In the genomic region with DNA sequence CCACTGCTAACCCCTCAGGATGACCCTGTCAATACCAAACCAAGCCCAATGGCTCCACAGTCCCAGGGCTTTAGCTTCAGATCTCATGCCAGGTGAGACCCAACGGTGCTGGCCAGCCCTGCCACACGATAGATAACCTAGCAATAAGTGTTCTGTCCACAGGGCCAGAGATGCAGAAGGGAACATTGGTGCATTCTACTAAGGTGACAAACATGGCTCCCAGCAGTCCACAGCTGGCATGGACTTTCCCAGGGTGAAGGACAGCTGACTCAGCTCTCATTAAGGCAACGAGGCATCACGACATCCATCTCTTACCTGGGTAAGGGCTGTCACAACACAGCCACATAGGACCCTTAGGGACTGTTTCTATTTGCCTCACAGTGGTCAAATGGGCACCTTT, we compare ENCODE assay signal across 22 mouse cellular contexts. TPM values are rescaled to one million over a fixed set of nuclear protein-coding genes. Genes with fewer than 3 reads are reported as not detected.
A peak's percentile ranks its signal among the peaks of the same experiment; 100 is the strongest.
DNase-seq lines count a peak whose midpoint lies in the region; ATAC-seq and TF ChIP-seq lines count a peak whose summit lies in the region.
"Had no signal": no experiment of that assay in that cellular context is flagged by ENCODE, and none has a peak within 500 bp of the region (broad histone marks: within the 10 kb centered on the region; RNA-seq: fewer than 3 reads in every experiment).

No protein-coding gene starts in this region.

- peak; percentile 11 for DNase-seq in adrenal gland, postnatal 10 days
- no peak for DNase-seq in adrenal gland, adult 2 months
- no peak for DNase-seq in gastrocnemius, adult 2 months
- no peak for DNase-seq in gastrocnemius, postnatal 25 days
- DNase-seq in heart, adult 2 months = no peak
- no peak for DNase-seq in heart, postnatal 25 days (ENCODE audit: low spot score)
- DNase-seq: adrenal gland, postnatal 36 days; B cell, adult 2 months; cerebellum, adult 2 months; cerebellum, postnatal 10 days; forebrain, postnatal 0 days; gastrocnemius, postnatal 36 days; kidney, adult 11 months; kidney, adult 9 months; kidney, postnatal 10 days had no signal

- TF ChIP-seq POLR2A in heart, adult 2 months (IDR thresholded peaks at IDR 0.05; ENCODE audit: insufficient read depth, low read depth, low read length) = no peak

- TF ChIP-seq EP300 in heart, adult 2 months (IDR thresholded peaks at IDR 0.05; ENCODE audit: insufficient read depth, low read depth, low read length) = no peak

- H3K36me3 ChIP-seq in heart, embryonic 12.5 days = peaks cover 75% of the 10 kb centered on the region
- H3K36me3 ChIP-seq in heart, adult 2 months (ENCODE audit: control insufficient read depth, insufficient read depth, low read length) = peaks cover 3% of the 10 kb centered on the region; the same call in 1 of the 2 replicates
- H3K36me3 ChIP-seq in heart, embryonic 16.5 days (ENCODE audit: control insufficient read depth, insufficient read depth) = peaks cover 31% of the 10 kb centered on the region

- H3K79me2 ChIP-seq in heart, adult 2 months (replicated peaks; ENCODE audit: control insufficient read depth, insufficient read depth, low read length) = no peaks in the 10 kb centered on the region

- WGBS in heart, embryonic 12.5 days = 86% methylated on average over 4 of the region's 4 CpGs
- WGBS in heart, adult 2 months = 82% methylated on average over 4 of the region's 4 CpGs
- 77% methylated on average over 4 of the region's 4 CpGs for WGBS in heart, embryonic 16.5 days

- intact Hi-C loops in gastrocnemius, adult 2 months (cut with DNase I) = no loop called here
- intact Hi-C loops in heart, adult 2 months (cut with DNase I) = no loop called here
- intact Hi-C loops in heart, postnatal 25 days (cut with DNase I) = no loop called here

- no peak for TF ChIP-seq CTCF in gastrocnemius, adult 2 months (IDR thresholded peaks at IDR 0.05)
- TF ChIP-seq CTCF in heart, adult 2 months (IDR thresholded peaks at IDR 0.05) = no peak

- H3K27me3 ChIP-seq in heart, embryonic 12.5 days (replicated peaks) = no peaks in the 10 kb centered on the region
- H3K27me3 ChIP-seq in heart, adult 2 months (ENCODE audit: control insufficient read depth, insufficient read depth, low read length) = no peaks in the 10 kb centered on the region
- no peaks in the 10 kb centered on the region for H3K27me3 ChIP-seq in heart, embryonic 16.5 days (ENCODE audit: control insufficient read depth, insufficient read depth, low read length)
- H3K27me3 ChIP-seq: forebrain, embryonic 12.5 days; hindbrain, embryonic 13.5 days had no signal

- no peak overlapping the region for H3K4me3 ChIP-seq in gastrocnemius, adult 2 months
- H3K4me3 ChIP-seq in heart, embryonic 12.5 days = no peak overlapping the region
- H3K4me3 ChIP-seq in heart, adult 2 months = no peak overlapping the region
- no peak overlapping the region for H3K4me3 ChIP-seq in heart, embryonic 16.5 days (ENCODE audit: low read length)
- H3K4me3 ChIP-seq: forebrain, embryonic 12.5 days; hindbrain, embryonic 13.5 days had no signal

- no peak overlapping the region; the same call in 1 of the 2 replicates for H3K9ac ChIP-seq in heart, embryonic 12.5 days
- no peak overlapping the region for H3K9ac ChIP-seq in heart, adult 2 months (ENCODE audit: low read depth, low read length)
- no peak overlapping the region for H3K9ac ChIP-seq in heart, embryonic 16.5 days (ENCODE audit: low read length)
- H3K9ac ChIP-seq: forebrain, embryonic 12.5 days; forebrain, postnatal 0 days; hindbrain, embryonic 13.5 days had no signal

- H3K4me1 ChIP-seq in heart, embryonic 12.5 days (replicated peaks) = peaks cover 66% of the 10 kb centered on the region
- peaks cover 10% of the 10 kb centered on the region for H3K4me1 ChIP-seq in heart, adult 2 months (ENCODE audit: control insufficient read depth, insufficient read depth, low read length)
- H3K4me1 ChIP-seq in heart, embryonic 16.5 days (ENCODE audit: control insufficient read depth, insufficient read depth, low read length) = peaks cover 39% of the 10 kb centered on the region

- peak overlapping the region; percentile 35; the same call in 1 of the 2 replicates for H3K27ac ChIP-seq in gastrocnemius, adult 2 months
- peak overlapping the region; percentile 93; the same call in 1 of the 2 replicates for H3K27ac ChIP-seq in heart, embryonic 12.5 days (ENCODE audit: poor library complexity, severe bottlenecking)
- no peak overlapping the region for H3K27ac ChIP-seq in heart, adult 2 months
- H3K27ac ChIP-seq in heart, embryonic 16.5 days (ENCODE audit: low read length) = peak overlapping the region; percentile 95
- H3K27ac ChIP-seq: forebrain, embryonic 12.5 days; hindbrain, embryonic 13.5 days; hindbrain, postnatal 0 days had no signal

- H3K4me2 ChIP-seq in heart, embryonic 12.5 days = no peak overlapping the region
- H3K4me2 ChIP-seq in heart, embryonic 16.5 days (ENCODE audit: low read depth, low read length) = no peak overlapping the region
- H3K4me2 ChIP-seq: forebrain, embryonic 12.5 days; hindbrain, embryonic 13.5 days had no signal

- H3K9me3 ChIP-seq in heart, embryonic 12.5 days (replicated peaks) = no peaks in the 10 kb centered on the region
- H3K9me3 ChIP-seq in heart, embryonic 16.5 days (replicated peaks; ENCODE audit: control insufficient read depth, low read length) = no peaks in the 10 kb centered on the region
- H3K9me3 ChIP-seq: forebrain, embryonic 12.5 days; G1E; hindbrain, embryonic 13.5 days had no signal

- no peak for ATAC-seq in heart, embryonic 12.5 days (ENCODE audit: insufficient number of reproducible peaks, low FRiP score)
- ATAC-seq in heart, embryonic 16.5 days (replicated peaks; ENCODE audit: extremely low read depth, insufficient read depth, low FRiP score) = no peak
- ATAC-seq: CD4-positive, CD25-positive, alpha-beta regulatory T cell, adult 4 months; forebrain, postnatal 0 days; hindbrain, postnatal 0 days had no signal

RNA-seq across cellular contexts. Expression of gene Faap100, which starts 2.6 kb away (rescaled TPM):
- 10 to 100 TPM; 19.5 to 26.4 TPM for total RNA-seq in adrenal gland, postnatal 10 days (2021)
- 10 to 100 TPM; 17.6 to 24.1 TPM for total RNA-seq in adrenal gland, adult 2 months (2021)
- 192 and 223 TPM in 2 replicates for polyA plus RNA-seq in adrenal gland, adult 2 months (2012; rRNA removed)
- total RNA-seq in gastrocnemius, adult 2 months (2021) = 10 to 100 TPM; 18.5 to 18.8 TPM
- 10 to 100 TPM; 14.0 to 16.5 TPM for total RNA-seq in gastrocnemius, postnatal 25 days (2021)
- polyA plus RNA-seq in heart, embryonic 12.5 days (2016; fragmentation: Nextera tagmentation; extraction: Ambion mirVana) = 32.0 and 32.3 TPM in 2 replicates
- 10 to 100 TPM; 13.0 to 13.4 TPM for total RNA-seq in heart, adult 2 months (2021)
- polyA plus RNA-seq in heart, adult 2 months (2012; rRNA removed) = 25.8 and 27.3 TPM in 2 replicates
- polyA plus RNA-seq in heart, embryonic 16.5 days (2015; fragmentation: Nextera tagmentation; extraction: Ambion mirVana) = 28.8 and 37.3 TPM in 2 replicates
- total RNA-seq in heart, postnatal 25 days (2021) = 10 to 100 TPM; 15.2 to 15.3 TPM

RNA-seq across cellular contexts. Expression of gene Fscn2, which starts 19.8 kb away (rescaled TPM):
- under 1 TPM; 0.15 to 0.45 TPM for total RNA-seq in adrenal gland, postnatal 10 days (2021)
- under 1 TPM; 0.17 to 0.58 TPM for total RNA-seq in adrenal gland, adult 2 months (2021)
- polyA plus RNA-seq in adrenal gland, adult 2 months (2012; rRNA removed) = 0.16 and 0.22 TPM in 2 replicates
- under 1 TPM in 1 of 2 experiments, not detected in 1; 0.87 TPM for total RNA-seq in gastrocnemius, adult 2 months (2021)
- total RNA-seq in gastrocnemius, postnatal 25 days (2021) = under 1 TPM; 0.29 to 0.31 TPM
- polyA plus RNA-seq in heart, embryonic 12.5 days (2016; fragmentation: Nextera tagmentation; extraction: Ambion mirVana) = 0.17 and 0.63 TPM in 2 replicates
- total RNA-seq in heart, adult 2 months (2021) = not detected
- polyA plus RNA-seq in heart, adult 2 months (2012; rRNA removed) = 0.15 and 0.21 TPM in 2 replicates
- polyA plus RNA-seq in heart, embryonic 16.5 days (2015; fragmentation: Nextera tagmentation; extraction: Ambion mirVana) = 0.71 and 0.91 TPM in 2 replicates
- total RNA-seq in heart, postnatal 25 days (2021) = not detected
- polyA plus RNA-seq: cerebellum, adult 2 months; G1E had no signal

RNA-seq across cellular contexts. Expression of gene Actg1, which starts 32.8 kb away (rescaled TPM):
- total RNA-seq in adrenal gland, postnatal 10 days (2021) = 100 to 1,000 TPM; 954 to 956 TPM
- total RNA-seq in adrenal gland, adult 2 months (2021) = 1,000 to 10,000 TPM in 1 of 2 experiments, 100 to 1,000 TPM in 1; 913 to 1,618 TPM
- 531 and 632 TPM in 2 replicates for polyA plus RNA-seq in adrenal gland, adult 2 months (2012; rRNA removed)
- 100 to 1,000 TPM; 201 to 262 TPM for total RNA-seq in gastrocnemius, adult 2 months (2021)
- 100 to 1,000 TPM; 236 to 249 TPM for total RNA-seq in gastrocnemius, postnatal 25 days (2021)
- polyA plus RNA-seq in heart, embryonic 12.5 days (2016; fragmentation: Nextera tagmentation; extraction: Ambion mirVana) = 1,404 and 1,426 TPM in 2 replicates
- total RNA-seq in heart, adult 2 months (2021) = 100 to 1,000 TPM; 222 to 321 TPM
- polyA plus RNA-seq in heart, adult 2 months (2012; rRNA removed) = 510 and 694 TPM in 2 replicates
- 1,134 and 1,179 TPM in 2 replicates for polyA plus RNA-seq in heart, embryonic 16.5 days (2015; fragmentation: Nextera tagmentation; extraction: Ambion mirVana)
- 100 to 1,000 TPM; 282 to 346 TPM for total RNA-seq in heart, postnatal 25 days (2021)

RNA-seq across cellular contexts. Expression of gene Nploc4, which starts 56.4 kb away (rescaled TPM):
- total RNA-seq in adrenal gland, postnatal 10 days (2021) = 10 to 100 TPM; 59.7 to 67.0 TPM
- 100 to 1,000 TPM in 1 of 2 experiments, 10 to 100 TPM in 1; 76.6 to 108 TPM for total RNA-seq in adrenal gland, adult 2 months (2021)
- polyA plus RNA-seq in adrenal gland, adult 2 months (2012; rRNA removed) = 129 and 132 TPM in 2 replicates
- 10 to 100 TPM; 75.8 to 94.9 TPM for total RNA-seq in gastrocnemius, adult 2 months (2021)
- total RNA-seq in gastrocnemius, postnatal 25 days (2021) = 10 to 100 TPM; 67.9 to 72.7 TPM
- polyA plus RNA-seq in heart, embryonic 12.5 days (2016; fragmentation: Nextera tagmentation; extraction: Ambion mirVana) = 43.2 and 45.2 TPM in 2 replicates
- 10 to 100 TPM; 54.8 to 58.4 TPM for total RNA-seq in heart, adult 2 months (2021)
- polyA plus RNA-seq in heart, adult 2 months (2012; rRNA removed) = 36.6 and 55.4 TPM in 2 replicates
- polyA plus RNA-seq in heart, embryonic 16.5 days (2015; fragmentation: Nextera tagmentation; extraction: Ambion mirVana) = 26.7 and 27.7 TPM in 2 replicates
- 10 to 100 TPM; 53.0 to 59.3 TPM for total RNA-seq in heart, postnatal 25 days (2021)
